Mouse (Mus musculus) forebrain, embryonic 14.5 days (tissue): Measurements from ENCODE around the gene Procr. TPM values are rescaled to one million over a fixed set of nuclear protein-coding genes. Genes with fewer than 3 reads are reported as not detected.
A peak's percentile ranks its signal among the peaks of the same experiment; 100 is the strongest.

Experiments used
- ATAC-seq: fragments of 200-750 bp; cut with Nextera tagmentation; 2 replicates; pipeline ENCODE4 v1.8.0; 2017; ENCODE audit warnings: mild to moderate bottlenecking, moderate library complexity
- DNase-seq: peaks from one replicate; pipeline ENCODE4 v3.0.0-alpha.2; 2015; ENCODE audit warnings: low spot score
- H3K27ac ChIP-seq: fragments of 300-500 bp; sonication (generic); 2 replicates; pipeline ENCODE4 v1.5.1; 2014; ENCODE audit warnings: low read depth, mild to moderate bottlenecking, control low read depth, low read length, moderate library complexity
- H3K27me3 ChIP-seq: fragments of 300-500 bp; sonication (generic); replicated peaks from 2 replicates; pipeline ENCODE4 v1.6.1; 2014; ENCODE audit warnings: low read length, control low read depth, mixed read lengths; ENCODE audit not compliant: control insufficient read depth, insufficient read depth
- H3K36me3 ChIP-seq: fragments of 300-500 bp; sonication (generic); 2 replicates; pipeline ENCODE4 v1.6.1; 2014; ENCODE audit warnings: low read length, control low read depth; ENCODE audit not compliant: control insufficient read depth, insufficient read depth
- H3K4me1 ChIP-seq: fragments of 300-500 bp; sonication (generic); 2 replicates; pipeline ENCODE4 v1.6.1; 2014; ENCODE audit warnings: antibody characterized with exemption, low read length, control low read depth; ENCODE audit not compliant: control insufficient read depth, insufficient read depth
- H3K4me2 ChIP-seq: fragments of 300-500 bp; sonication (generic); 2 replicates; pipeline ENCODE4 v1.6.1; 2014; ENCODE audit warnings: mild to moderate bottlenecking, control low read depth, low read length
- H3K4me3 ChIP-seq: fragments of 300-500 bp; sonication (generic); 2 replicates; pipeline ENCODE4 v1.5.1; 2014; ENCODE audit warnings: low read depth, low read length, control low read depth
- H3K9ac ChIP-seq: fragments of 300-500 bp; sonication (generic); 2 replicates; pipeline ENCODE4 v1.6.1; 2014; ENCODE audit warnings: mild to moderate bottlenecking, low read length, control low read depth, moderate library complexity
- H3K9me3 ChIP-seq: fragments of 300-500 bp; sonication (generic); replicated peaks from 2 replicates; pipeline ENCODE4 v1.6.1; 2016; ENCODE audit warnings: low read length, control low read depth, mixed read lengths; ENCODE audit not compliant: control insufficient read depth
- WGBS: fragments of 180-500 bp; shearing (Covaris S2); extraction: QIAGEN DNeasy Blood & Tissue Kit; methylation state at CpG from one replicate; pipeline ENCODE4 v1.1.7; 2014; 5-methylcytosine and 5-hydroxymethylcytosine counted together
- polyA plus RNA-seq: library from polyadenylated mRNA; unstranded; fragments of >200 nt; fragmentation: Nextera tagmentation; extraction: Ambion mirVana; gene quantifications from 2 replicates; pipeline ENCODE4 v1.2.1, GENCODE M21; 2014

Procr gene
- polyA plus RNA-seq, 1 experiment from 2014 or later = 2.2 TPM

DNA sequence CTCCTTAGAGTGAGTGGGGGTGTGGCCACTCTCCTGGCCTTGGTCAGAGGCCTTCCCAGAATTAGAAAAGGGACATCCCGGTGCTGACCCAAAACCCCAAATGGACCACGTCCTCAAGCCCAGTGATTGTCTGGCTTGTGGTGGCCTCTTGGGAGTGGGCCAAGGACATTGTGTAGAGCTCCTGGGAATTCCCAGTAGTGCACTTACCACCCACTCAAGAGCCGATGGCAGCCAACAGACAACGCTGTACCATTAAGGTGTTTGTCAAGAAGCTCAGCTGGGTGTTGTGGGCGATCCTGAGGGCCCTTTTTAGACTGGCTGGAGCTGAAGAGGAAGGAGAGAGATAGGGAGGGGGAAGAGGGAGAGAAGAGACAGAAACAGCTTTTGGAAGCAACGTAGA is 33.6 kb downstream of the Procr start:
- Histone ChIP-seq H3K36me3 (no peaks in the 10 kb centered on the region), H3K9me3 (no peaks in the 10 kb centered on the region), H3K27ac (no peak overlapping the region), H3K4me2 (no peak overlapping the region), H3K9ac (no peak overlapping the region), H3K4me1 (0 out of 2 replicates have a peak, but pooled peaks cover 3% of the 10 kb centered on the region), H3K27me3 (no peaks in the 10 kb centered on the region), H3K4me3 (no peak overlapping the region)
- no peak for DNase-seq
- ATAC-seq = no peak
- WGBS = 79% methylated on average over 6 of the region's 6 CpGs

DNA sequence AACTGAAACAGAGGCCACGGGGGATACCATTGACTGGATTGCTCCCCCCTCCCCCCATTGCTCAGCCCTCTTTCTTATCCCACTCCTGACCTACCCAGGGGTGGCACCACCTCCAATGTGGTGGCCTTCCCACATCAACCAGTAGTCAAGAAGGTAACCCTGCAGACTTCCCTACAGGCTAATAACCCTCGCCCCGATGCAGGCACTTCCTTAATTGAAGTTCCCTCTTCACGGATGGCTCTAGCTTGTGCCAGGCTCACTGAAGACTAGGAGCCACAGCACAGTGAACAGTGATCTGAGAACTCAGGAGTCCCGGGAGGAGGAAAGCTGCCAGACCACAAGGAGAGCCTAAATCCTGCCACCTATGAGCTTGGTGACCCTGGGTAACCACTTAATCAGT is 36.0 kb downstream of the Procr start:
- no peak overlapping the region for H3K4me3 ChIP-seq
- H3K27me3 ChIP-seq = no peaks in the 10 kb centered on the region
- no peaks in the 10 kb centered on the region for H3K36me3 ChIP-seq
- no peaks in the 10 kb centered on the region for H3K9me3 ChIP-seq
- no peak overlapping the region for H3K27ac ChIP-seq
- no peak overlapping the region for H3K9ac ChIP-seq
- no peak overlapping the region for H3K4me2 ChIP-seq
- DNase-seq (no peak), ATAC-seq (no peak)
- 0 out of 2 replicates have a peak, but pooled peaks cover 3% of the 10 kb centered on the region for H3K4me1 ChIP-seq
- WGBS = 76% methylated on average over 5 of the region's 5 CpGs

DNA sequence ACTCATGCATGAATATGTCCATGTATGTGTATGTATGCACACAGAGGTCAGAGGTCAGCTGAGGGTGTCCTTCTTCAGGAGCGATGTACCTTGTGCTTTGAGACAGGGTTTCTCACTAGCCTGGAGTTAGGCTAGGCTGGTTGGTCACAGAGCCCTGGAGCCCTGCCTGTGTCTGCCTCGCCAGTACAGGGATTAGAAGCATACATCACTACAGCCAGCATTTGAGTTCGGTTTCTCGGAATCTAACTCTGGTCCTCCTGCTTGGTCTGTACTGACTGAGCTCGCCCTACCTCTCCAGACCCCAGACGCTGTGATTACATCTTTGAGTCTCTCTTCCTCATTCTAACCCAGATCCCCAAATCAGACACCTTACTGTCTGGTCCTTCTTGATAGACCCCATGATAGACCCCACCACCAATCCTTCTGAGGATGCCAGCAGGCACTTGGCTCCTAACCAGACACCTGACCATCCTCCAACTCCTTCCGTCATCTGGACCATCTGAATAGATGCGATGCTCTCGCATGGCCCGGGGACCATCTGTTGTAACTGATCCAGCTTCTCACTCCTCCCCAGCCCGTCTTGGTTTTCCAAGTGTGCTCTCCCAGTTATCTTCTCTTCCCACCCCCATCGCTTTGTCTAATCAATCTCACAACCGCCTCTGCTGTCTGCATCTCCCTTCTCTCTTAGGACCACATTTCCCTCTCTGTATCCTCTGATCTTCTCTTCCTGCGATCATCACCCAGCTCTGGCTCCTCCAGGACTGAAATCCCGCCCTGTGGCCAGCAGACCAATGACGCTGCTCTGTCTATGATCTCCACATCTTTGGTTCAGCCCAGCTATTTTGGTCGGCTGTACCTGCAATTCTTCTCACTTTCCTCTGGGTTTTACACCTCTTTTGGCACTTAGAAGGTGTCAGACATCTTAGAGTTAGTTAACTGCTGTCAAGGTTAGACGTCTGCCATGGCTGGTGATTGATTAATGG is 37.3 kb downstream of the Procr start:
- no peak overlapping the region for H3K4me2 ChIP-seq
- no peak overlapping the region for H3K9ac ChIP-seq
- no peaks in the 10 kb centered on the region for H3K36me3 ChIP-seq
- peak; percentile 30 for DNase-seq
- no peaks in the 10 kb centered on the region for H3K27me3 ChIP-seq
- no peaks in the 10 kb centered on the region for H3K9me3 ChIP-seq
- WGBS = 75% methylated on average over 18 of the region's 18 CpGs
- ATAC-seq = peak; percentile 26; the same call in 1 of the 2 replicates
- H3K4me1 ChIP-seq = peaks cover 3% of the 10 kb centered on the region; the same call in 1 of the 2 replicates
- no peak overlapping the region for H3K4me3 ChIP-seq
- 0 out of 2 replicates have a peak overlapping the region, but pooled peaks have one; percentile 55 for H3K27ac ChIP-seq

DNA sequence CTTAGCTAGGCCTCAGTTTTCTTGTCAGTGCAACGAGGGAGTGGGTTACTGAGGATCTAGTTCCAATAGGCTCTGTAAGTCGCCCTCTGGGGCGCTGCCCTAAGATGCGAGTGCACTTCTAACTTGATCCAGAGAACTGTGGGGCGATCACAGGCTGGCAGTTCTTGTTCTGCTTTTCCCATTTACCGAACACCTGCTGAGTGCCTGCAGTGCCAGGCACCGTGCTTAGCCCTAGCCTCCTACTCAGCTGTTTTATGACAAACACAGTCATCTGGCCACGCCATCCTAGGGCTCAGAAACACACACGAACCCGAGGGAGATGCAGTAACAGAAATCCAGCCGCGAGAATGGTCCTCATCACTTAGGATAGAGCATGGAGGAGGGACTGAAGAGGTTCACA is 42.0 kb downstream of the Procr start:
- H3K27me3 ChIP-seq = no peaks in the 10 kb centered on the region
- no peaks in the 10 kb centered on the region for H3K9me3 ChIP-seq
- no peak overlapping the region for H3K27ac ChIP-seq
- peaks cover 3% of the 10 kb centered on the region; the same call in 1 of the 2 replicates for H3K36me3 ChIP-seq
- no peak overlapping the region for H3K9ac ChIP-seq
- H3K4me2 ChIP-seq = no peak overlapping the region
- H3K4me3 ChIP-seq = no peak overlapping the region
- DNase-seq (no peak), ATAC-seq (no peak)
- peaks cover 3% of the 10 kb centered on the region; the same call in 1 of the 2 replicates for H3K4me1 ChIP-seq
- WGBS = 26% methylated on average over 12 of the region's 12 CpGs

DNA sequence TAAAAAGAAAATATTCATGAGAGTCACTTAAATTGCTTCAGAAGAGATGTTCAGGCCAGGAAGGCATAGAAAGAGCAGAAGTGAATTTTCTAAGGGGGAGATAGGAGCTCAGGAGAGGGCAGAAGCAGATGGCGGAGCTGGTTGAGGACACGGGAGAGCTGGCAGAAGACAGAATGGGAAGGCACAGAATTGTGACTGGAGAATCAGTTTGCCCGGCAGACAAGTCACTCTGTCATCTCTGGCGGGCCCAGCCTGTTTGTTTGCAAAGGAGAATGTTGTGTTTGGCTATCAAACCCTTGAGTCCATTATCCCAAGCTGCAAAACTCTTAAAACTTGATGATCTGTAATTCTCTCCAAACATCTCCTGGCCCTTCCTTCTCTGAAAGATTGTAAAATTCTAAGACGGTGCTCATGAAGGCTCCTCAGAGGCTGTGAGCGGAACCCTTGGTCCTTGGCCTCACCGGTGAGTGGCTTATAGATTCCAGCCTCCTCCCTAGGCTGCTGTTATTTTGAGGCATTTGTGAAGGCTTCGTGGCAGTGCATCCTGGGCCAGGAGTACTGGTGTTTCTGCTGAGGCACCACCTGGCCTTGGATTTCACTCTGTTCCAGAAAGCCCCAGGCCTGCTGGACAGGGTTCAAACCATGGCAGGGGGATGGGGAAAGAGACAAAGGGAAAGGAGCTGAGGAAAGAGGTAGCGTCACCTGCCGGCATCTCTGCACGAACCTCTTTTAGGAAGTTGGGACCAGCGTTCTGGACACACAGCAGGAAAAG is 43.9 kb downstream of the Procr start:
- no peak for DNase-seq
- ATAC-seq = no peak
- 87% methylated on average over 12 of the region's 12 CpGs for WGBS

DNA sequence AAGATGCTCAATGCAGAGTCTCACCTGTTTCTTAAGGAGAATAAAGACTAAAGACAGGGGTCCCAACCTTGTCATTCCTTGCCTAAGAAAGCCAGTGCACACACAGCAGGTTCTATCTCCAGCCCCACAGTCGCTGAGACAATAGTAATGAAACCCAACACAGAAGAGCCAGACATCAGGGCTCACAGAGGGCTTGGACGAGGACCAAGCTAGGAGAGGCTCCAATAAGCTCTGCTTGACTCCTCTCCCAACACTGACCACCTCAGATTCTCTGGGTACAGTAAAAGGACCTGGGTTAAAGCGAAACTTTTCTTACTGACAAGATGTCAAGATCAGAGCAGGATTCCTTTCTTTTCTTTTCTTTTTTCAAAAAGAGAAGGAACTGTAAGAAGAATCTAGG is 47.7 kb downstream of the Procr start:
- peaks cover 11% of the 10 kb centered on the region for H3K36me3 ChIP-seq

More for the DNA sequence above, 43.9 kb downstream of the Procr start:
- Histone ChIP-seq H3K27ac (no peak overlapping the region), H3K9ac (no peak overlapping the region), H3K4me3 (no peak overlapping the region), H3K36me3 (peaks cover 3% of the 10 kb centered on the region), H3K27me3 (no peaks in the 10 kb centered on the region), H3K9me3 (no peaks in the 10 kb centered on the region), H3K4me2 (no peak overlapping the region), H3K4me1 (no peaks in the 10 kb centered on the region; the same call in 1 of the 2 replicates)

DNA sequence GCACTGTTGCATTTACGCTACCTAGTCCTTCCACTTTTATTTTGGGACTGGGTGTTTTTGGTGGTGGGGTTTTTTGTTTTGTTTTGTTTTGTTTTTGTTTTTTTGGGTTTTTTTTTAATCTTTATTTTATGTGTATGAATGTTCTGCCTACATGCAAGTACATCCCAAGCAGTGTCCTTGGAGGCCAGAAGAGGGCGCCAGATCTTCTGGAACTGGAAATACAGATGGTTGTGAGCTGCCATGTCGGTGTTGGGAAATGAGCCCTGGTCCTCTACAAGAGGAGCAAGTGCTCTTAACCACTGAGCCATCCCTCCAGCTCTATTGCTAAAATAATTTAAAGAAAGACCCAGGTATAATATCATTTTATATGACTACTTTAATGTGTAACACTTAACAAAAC is 51.8 kb downstream of the Procr start:
- Histone ChIP-seq H3K9ac (no peak overlapping the region), H3K4me2 (no peak overlapping the region), H3K27ac (no peak overlapping the region), H3K4me3 (no peak overlapping the region), H3K36me3 (peaks cover 8% of the 10 kb centered on the region), H3K9me3 (no peaks in the 10 kb centered on the region), H3K4me1 (no peaks in the 10 kb centered on the region), H3K27me3 (no peaks in the 10 kb centered on the region)
- DNase-seq = no peak
- 52% methylated on average over 3 of the region's 3 CpGs for WGBS
- ATAC-seq = no peak

More for the DNA sequence above, 47.7 kb downstream of the Procr start:
- no peak overlapping the region for H3K27ac ChIP-seq
- no peaks in the 10 kb centered on the region for H3K9me3 ChIP-seq
- H3K4me2 ChIP-seq = no peak overlapping the region
- DNase-seq (no peak), ATAC-seq (no peak)
- H3K4me3 ChIP-seq = no peak overlapping the region
- 66% methylated on average over 3 of the region's 3 CpGs for WGBS
- no peak overlapping the region for H3K9ac ChIP-seq
- no peaks in the 10 kb centered on the region for H3K27me3 ChIP-seq
- no peaks in the 10 kb centered on the region for H3K4me1 ChIP-seq

DNA sequence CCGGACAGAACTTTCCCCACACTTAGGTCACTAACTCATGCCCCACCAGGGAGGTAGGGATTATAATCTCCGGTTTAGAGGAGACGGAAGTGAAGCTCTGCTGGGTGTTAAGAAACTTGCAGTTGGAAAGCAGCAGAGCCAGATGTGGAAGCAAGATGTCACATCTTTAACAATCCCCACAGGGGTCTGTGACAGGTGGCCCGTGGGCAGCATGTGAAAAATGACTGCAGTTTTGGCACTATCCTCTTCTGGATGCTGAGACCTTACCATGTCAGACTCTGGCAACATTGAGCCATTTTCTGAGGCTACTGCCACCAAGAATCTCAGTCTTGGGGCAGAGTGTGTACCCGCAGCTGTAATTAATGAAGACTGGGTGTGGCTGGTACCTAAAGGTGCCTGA is 53.1 kb downstream of the Procr start:
- H3K27me3 ChIP-seq = no peaks in the 10 kb centered on the region
- H3K4me3 ChIP-seq = no peak overlapping the region
- WGBS = 81% methylated on average over 5 of the region's 5 CpGs
- no peaks in the 10 kb centered on the region for H3K4me1 ChIP-seq
- H3K9ac ChIP-seq = no peak overlapping the region
- DNase-seq (no peak), ATAC-seq (no peak)
- H3K9me3 ChIP-seq = no peaks in the 10 kb centered on the region
- H3K27ac ChIP-seq = no peak overlapping the region
- H3K4me2 ChIP-seq = no peak overlapping the region
- peaks cover 8% of the 10 kb centered on the region for H3K36me3 ChIP-seq
